Mouse (Mus musculus): ENCODE data around the gene Prpsap2.

Gene Prpsap2

DNA sequence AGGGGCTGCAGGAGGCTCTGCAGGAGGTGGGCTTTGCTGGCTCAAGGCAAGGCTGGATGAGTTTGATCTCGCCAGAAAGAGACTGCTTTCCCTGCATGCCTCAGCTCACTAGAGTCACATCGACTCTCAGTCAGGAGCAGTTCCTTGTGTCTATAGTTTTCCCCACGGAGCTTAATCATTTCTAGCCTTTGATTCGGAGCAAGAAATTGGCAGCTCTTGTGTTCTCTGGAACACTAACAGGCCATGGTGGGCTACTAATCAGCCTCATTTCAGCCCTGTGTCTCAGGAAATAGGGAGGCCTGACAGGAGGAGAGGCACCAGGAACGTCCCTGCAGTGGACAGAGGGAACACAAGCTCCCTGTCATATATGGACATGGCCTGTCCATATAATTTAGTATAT is 43.9 kb downstream of the Prpsap2 start:
- no peak for DNase-seq (ENCODE audit: extremely low read depth, low read depth, low spot score)

GRCm38 (mm10) chr11:61715130-61715529 is 46.8 kb downstream of the Prpsap2 start:
- no peak for DNase-seq (ENCODE audit: extremely low read depth, low read depth, low spot score)

GRCm38 (mm10) chr11:61714346-61715117 is 47.4 kb downstream of the Prpsap2 start:
- DNase-seq (ENCODE audit: extremely low read depth, low read depth, low spot score): no peak

- DNase-seq (ENCODE audit: extremely low read depth, low read depth, low spot score): no peak
Measured at GRCm38 (mm10) chr11:61713157-61713855, 48.6 kb downstream of the Prpsap2 start.

GRCm38 (mm10) chr11:61708928-61709327 is 53.0 kb downstream of the Prpsap2 start:
- DNase-seq (ENCODE audit: extremely low read depth, low read depth, low spot score): no peak

DNA sequence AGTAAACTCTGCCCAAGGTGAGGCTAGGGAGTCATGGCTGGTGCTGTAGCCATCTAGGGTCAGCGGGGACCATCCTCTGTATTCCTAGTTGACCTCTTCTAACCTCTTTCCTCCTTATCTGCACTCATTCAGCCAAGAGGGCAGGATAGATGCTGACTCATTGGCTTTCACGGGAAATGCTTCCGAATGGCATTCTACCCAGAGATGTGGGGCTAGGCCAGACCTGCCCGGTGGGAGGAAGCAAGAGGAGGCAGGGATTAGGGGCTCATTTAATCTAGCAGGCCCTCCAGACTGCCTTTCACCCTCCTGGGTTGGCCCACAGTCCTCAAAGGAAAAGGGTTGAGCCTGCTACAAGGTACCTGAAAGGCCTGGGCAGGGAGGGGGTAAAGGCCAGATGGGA is 55.7 kb downstream of the Prpsap2 start:
- DNase-seq (ENCODE audit: extremely low read depth, low read depth, low spot score): no peak

- DNase-seq (ENCODE audit: extremely low read depth, low read depth, low spot score): no peak
Measured at GRCm38 (mm10) chr11:61705581-61705980, 56.3 kb downstream of the Prpsap2 start.

DNA sequence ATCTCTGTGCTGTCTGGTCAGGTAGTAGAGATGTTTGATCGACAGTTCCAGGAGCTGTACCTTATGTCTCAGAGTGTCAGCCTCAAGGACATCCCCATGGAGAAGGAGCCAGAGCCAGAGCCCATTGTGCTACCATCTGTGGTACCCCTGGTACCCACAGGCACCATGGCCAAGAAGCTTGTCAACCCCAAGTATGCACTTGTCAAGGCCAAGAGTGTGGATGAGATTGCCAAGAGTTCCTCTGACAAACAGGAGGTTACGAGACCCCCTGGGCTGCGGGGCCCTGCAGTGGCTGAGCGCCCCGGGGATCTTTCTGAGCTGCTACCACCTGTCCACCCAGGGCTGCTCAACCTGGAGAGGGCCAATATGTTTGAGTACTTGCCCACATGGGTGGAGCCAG is 59.4 kb downstream of the Prpsap2 start:
- DNase-seq (ENCODE audit: extremely low read depth, low read depth, low spot score): no peak

DNA sequence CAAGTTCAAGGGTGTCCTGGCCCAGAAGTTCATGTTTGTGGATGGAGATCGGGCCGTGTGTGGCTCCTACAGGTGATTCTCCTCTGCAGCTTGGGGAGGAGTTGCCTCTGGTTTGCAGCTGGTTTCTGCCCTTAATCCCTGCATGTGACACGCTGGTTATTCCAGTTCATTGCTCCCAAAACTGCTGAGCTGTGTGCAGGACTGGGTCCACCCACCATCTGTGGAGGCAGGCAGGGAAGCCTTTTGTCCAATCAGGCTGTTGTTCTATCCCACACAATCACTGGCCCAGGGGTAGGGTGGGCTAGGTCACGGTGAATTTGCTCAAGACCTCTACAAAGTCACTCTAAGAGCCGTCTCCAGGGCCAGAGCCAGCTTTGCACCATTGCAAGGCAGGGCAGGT is 60.2 kb downstream of the Prpsap2 start:
- no peak for DNase-seq (ENCODE audit: extremely low read depth, low read depth, low spot score)

GRCm38 (mm10) chr11:61699933-61700332 is 62.0 kb downstream of the Prpsap2 start:
- no peak for DNase-seq (ENCODE audit: extremely low read depth, low read depth, low spot score)

GRCm38 (mm10) chr11:61699460-61699859 is 62.4 kb downstream of the Prpsap2 start:
- DNase-seq (ENCODE audit: extremely low read depth, low read depth, low spot score): no peak

GRCm38 (mm10) chr11:61698852-61699251 is 63.0 kb downstream of the Prpsap2 start:
- no peak for DNase-seq (ENCODE audit: extremely low read depth, low read depth, low spot score)

- DNase-seq (ENCODE audit: extremely low read depth, low read depth, low spot score): no peak
Measured at GRCm38 (mm10) chr11:61692996-61693395, 68.9 kb downstream of the Prpsap2 start.

DNA sequence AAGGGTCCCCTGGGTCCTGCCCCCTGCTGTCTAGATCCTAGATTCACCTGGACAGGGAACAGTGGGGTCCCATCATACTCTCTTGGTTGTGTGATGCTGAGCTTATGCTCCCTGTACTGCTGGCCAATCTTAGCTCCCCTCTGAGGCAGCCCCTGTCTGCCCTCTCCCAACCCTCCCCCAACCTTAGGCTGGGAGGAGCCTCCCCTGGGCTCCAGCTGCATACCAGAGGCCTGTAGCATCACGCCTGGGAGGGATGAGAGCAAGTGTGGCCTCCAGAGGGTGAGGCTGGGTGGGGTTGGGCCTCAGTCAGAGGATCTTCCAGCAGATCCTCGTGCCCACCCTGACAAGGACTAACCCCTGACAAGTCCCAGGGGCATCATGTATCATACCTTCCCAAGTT is 74.3 kb downstream of the Prpsap2 start:
- no peak for DNase-seq (ENCODE audit: extremely low read depth, low read depth, low spot score)

- no peak for DNase-seq (ENCODE audit: extremely low read depth, low read depth, low spot score)
Measured at GRCm38 (mm10) chr11:61686906-61687453, 74.9 kb downstream of the Prpsap2 start.

GRCm38 (mm10) chr11:61686141-61686540 is 75.7 kb downstream of the Prpsap2 start:
- DNase-seq (ENCODE audit: extremely low read depth, low read depth, low spot score): no peak

DNA sequence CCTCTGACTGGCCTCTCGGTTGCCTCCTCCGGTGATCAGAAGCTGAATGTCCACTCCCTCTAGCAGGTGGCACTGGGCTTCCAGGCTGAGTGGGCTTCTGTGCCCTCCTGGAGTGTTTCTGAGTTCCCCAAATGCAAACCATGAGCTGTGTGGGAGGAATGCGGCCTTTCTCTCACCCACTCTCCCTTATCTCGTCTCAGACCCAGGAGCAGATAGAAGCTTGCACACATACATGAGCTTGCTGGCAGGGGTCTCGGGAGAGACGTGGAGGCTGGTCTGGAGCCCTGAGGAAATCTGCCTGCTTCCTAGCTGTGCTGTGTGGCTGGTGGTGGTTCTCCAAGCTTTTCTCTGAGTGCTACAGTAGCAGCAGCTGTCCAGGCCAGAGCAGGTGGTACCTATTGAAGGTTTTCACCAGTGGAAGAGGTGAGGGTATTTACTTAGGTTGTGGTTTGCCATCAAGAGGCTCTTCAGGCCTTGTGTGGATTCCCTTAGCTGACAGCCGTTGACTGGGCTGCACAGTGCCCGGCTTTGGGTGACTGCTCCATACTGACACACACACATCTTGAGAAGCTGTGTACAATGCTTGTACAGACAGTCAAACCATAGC is 76.7 kb downstream of the Prpsap2 start:
- DNase-seq (ENCODE audit: extremely low read depth, low read depth, low spot score): no peak

GRCm38 (mm10) chr11:61683907-61684731 is 77.8 kb downstream of the Prpsap2 start, which contains the start of gene Fam83g:
Gene Fam83g (plus strand): TSS chr11:61684091.
- no peak for DNase-seq (ENCODE audit: extremely low read depth, low read depth, low spot score)
